Mouse (Mus musculus) lung, adult 2 months (tissue): Measurements from ENCODE around the gene Ccdc126.

ENCODE experiments used
- CTCF ChIP-seq: fragments of 200-500 bp; IDR thresholded peaks from 2 replicates; pipeline ENCODE4 v1.5.1; 2011; ENCODE audit warnings: mild to moderate bottlenecking, low read length, control low read depth; ENCODE audit not compliant: insufficient read depth
- POLR2A ChIP-seq: fragments of 200-500 bp; IDR thresholded peaks from 2 replicates; pipeline ENCODE4 v1.6.1; 2011; ENCODE audit warnings: low read depth, mild to moderate bottlenecking, control low read depth, low read length, borderline replicate concordance; ENCODE audit errors: extremely low read depth

- TF ChIP-seq POLR2A (peak; percentile 85; the same call in 1 of the 2 replicates), CTCF (peak; percentile 12; the same call in 1 of the 2 replicates)
Measured at GRCm38 (mm10) chr6:49367159-49368054, 48.3 kb downstream of the Ccdc126 start, which contains the start of gene Fam221a.
